Mouse (Mus musculus) hindbrain, embryonic 16.5 days (tissue): ENCODE measurements at regions not wholly inside any gene's neighbourhood (a gene's known extent, or its start where the extent isn't known, plus 50 kb on each side); places are given as distances from the start of the nearest gene placed in this dataset.

ENCODE experiments used
- ATAC-seq: fragments of 200-750 bp; cut with Nextera tagmentation; 2 replicates; pipeline ENCODE4 v1.8.0; 2017; ENCODE audit warnings: moderate TSS enrichment, moderate library complexity
- H3K27ac ChIP-seq: fragments of 300-500 bp; sonication (generic); 2 replicates; pipeline ENCODE4 v1.5.1; 2014; ENCODE audit warnings: low read depth, mild to moderate bottlenecking, control low read depth, low read length, moderate library complexity
- H3K27me3 ChIP-seq: fragments of 300-500 bp; sonication (generic); replicated peaks from 2 replicates; pipeline ENCODE4 v1.6.1; 2014; ENCODE audit warnings: low read length; ENCODE audit not compliant: control insufficient read depth, insufficient read depth
- H3K36me3 ChIP-seq: fragments of 300-500 bp; sonication (generic); 2 replicates; pipeline ENCODE4 v1.6.1; 2014; ENCODE audit warnings: mild to moderate bottlenecking, low read length, moderate library complexity, mixed read lengths; ENCODE audit not compliant: control insufficient read depth, insufficient read depth
- H3K4me1 ChIP-seq: fragments of 300-500 bp; sonication (generic); 2 replicates; pipeline ENCODE4 v1.6.1; 2014; ENCODE audit warnings: low read depth, low read length; ENCODE audit not compliant: control insufficient read depth, insufficient read depth
- H3K4me2 ChIP-seq: fragments of 300-500 bp; sonication (generic); 2 replicates; pipeline ENCODE4 v1.6.1; 2014; ENCODE audit warnings: mild to moderate bottlenecking, low read length, control low read depth, moderate library complexity
- H3K4me3 ChIP-seq: fragments of 300-500 bp; sonication (generic); 2 replicates; pipeline ENCODE4 v1.5.1; 2014; ENCODE audit warnings: mild to moderate bottlenecking, low read length, control low read depth, moderate library complexity
- H3K9ac ChIP-seq: fragments of 300-500 bp; sonication (generic); 2 replicates; pipeline ENCODE4 v1.6.1; 2014; ENCODE audit warnings: low read depth, mild to moderate bottlenecking, control low read depth, low read length, moderate library complexity
- H3K9me3 ChIP-seq: fragments of 300-500 bp; sonication (generic); 2 replicates; pipeline ENCODE4 v1.6.1; 2014; ENCODE audit warnings: mild to moderate bottlenecking, low read length, moderate library complexity; ENCODE audit not compliant: control insufficient read depth
- whole genome bisulfite sequencing: fragments of 180-500 bp; shearing (Covaris S2); extraction: QIAGEN DNeasy Blood & Tissue Kit; methylation state at CpG from one replicate; pipeline ENCODE4 v1.1.7; 2014; 5-methylcytosine and 5-hydroxymethylcytosine counted together

DNA sequence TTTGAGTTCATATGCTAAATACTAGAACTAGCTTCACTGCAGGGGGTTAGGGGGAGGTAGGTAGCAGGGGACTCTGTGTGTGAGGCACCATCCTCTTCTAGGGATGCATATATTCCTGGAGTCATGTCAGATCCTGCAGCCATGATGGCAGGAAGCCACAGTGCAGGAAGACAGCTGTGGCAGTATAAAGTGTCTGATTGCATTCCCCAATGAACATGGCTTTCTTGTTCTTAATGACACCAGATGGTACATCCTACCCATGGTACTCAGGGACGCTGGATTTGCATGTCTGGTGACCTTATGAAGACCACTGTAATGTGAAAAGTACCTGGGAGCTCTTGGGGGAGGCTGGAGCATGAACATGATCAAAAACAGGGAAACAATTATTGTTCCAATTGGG, 1380.5 kb upstream of the Map3k7 start:
- H3K9ac ChIP-seq = no peak overlapping the region
- H3K27ac ChIP-seq = no peak overlapping the region
- H3K9me3 ChIP-seq = no peaks in the 10 kb centered on the region
- H3K4me3 ChIP-seq = no peak overlapping the region
- 52% methylated on average over 1 of the region's 1 CpGs for WGBS
- H3K27me3 ChIP-seq = no peaks in the 10 kb centered on the region
- H3K36me3 ChIP-seq = no peaks in the 10 kb centered on the region
- peak; percentile 77 for ATAC-seq
- H3K4me1 ChIP-seq = no peaks in the 10 kb centered on the region
- no peak overlapping the region for H3K4me2 ChIP-seq

GRCm38 (mm10) chr4:30608858-30609257, 1355.0 kb upstream of the Map3k7 start:
- H3K36me3 ChIP-seq = no peaks in the 10 kb centered on the region
- no peaks in the 10 kb centered on the region for H3K27me3 ChIP-seq
- no peak overlapping the region for H3K4me3 ChIP-seq
- H3K9ac ChIP-seq = no peak overlapping the region
- H3K4me1 ChIP-seq = no peaks in the 10 kb centered on the region
- 30% methylated on average over 3 of the region's 3 CpGs for WGBS
- H3K27ac ChIP-seq = no peak overlapping the region
- ATAC-seq = no peak
- H3K4me2 ChIP-seq = no peak overlapping the region
- no peaks in the 10 kb centered on the region for H3K9me3 ChIP-seq

DNA sequence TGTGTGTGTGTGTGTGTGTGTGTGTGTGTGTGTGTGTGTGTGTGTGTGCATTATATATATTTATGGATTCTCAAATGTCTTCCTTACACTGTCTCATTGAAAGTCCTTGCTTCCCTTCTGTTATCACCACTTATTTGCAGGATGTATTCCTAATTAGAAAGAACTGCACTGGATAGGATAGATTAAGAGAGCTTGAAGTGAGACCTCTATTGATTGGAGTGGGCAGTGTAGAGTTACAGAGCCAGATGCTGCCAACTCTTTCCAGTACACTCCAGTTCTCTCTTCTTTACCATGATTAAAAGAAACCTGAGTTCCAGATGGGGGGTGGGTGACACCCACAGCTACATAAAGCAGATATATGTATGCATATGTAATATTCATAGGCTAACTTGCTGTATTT, 1354.1 kb upstream of the Map3k7 start:
- Histone ChIP-seq H3K36me3 (no peaks in the 10 kb centered on the region), H3K4me3 (no peak overlapping the region), H3K9me3 (no peaks in the 10 kb centered on the region), H3K27ac (no peak overlapping the region), H3K9ac (no peak overlapping the region), H3K4me1 (no peaks in the 10 kb centered on the region), H3K4me2 (no peak overlapping the region), H3K27me3 (no peaks in the 10 kb centered on the region)
- ATAC-seq = no peak

GRCm38 (mm10) chr4:30610454-30610853, 1353.4 kb upstream of the Map3k7 start:
- 77% methylated on average over 3 of the region's 3 CpGs for WGBS
- no peak for ATAC-seq
- H3K9ac ChIP-seq = no peak overlapping the region

More at GRCm38 (mm10) chr4:30610454-30610853, 1353.4 kb upstream of the Map3k7 start:
- Histone ChIP-seq H3K4me1 (no peaks in the 10 kb centered on the region), H3K4me3 (no peak overlapping the region), H3K27ac (no peak overlapping the region), H3K27me3 (no peaks in the 10 kb centered on the region), H3K36me3 (no peaks in the 10 kb centered on the region), H3K4me2 (no peak overlapping the region), H3K9me3 (no peaks in the 10 kb centered on the region)
